Mouse (Mus musculus): ENCODE results near the gene Taok3.
A peak's percentile ranks its signal among the peaks of the same experiment; 100 is the strongest.

Taok3 gene

DNA sequence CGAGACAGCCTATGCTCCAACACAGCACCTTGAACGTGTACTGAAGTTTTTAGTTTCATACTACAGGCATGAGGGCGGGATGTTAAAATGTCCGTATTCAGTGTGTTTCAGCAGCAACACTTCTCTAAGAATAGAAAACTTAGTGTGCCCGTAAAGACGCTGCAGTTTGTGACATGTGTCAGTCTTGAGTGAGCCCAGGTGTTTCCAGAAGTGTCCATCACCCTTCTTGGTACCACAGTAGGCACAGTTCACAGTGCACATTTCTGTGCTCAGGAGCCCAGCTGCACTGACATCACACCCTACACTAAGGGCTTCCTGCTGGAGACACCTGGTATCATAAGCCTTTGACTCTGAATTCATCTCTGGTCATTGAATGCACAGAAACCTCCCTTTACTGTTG lies 58.6 kb downstream of the Taok3 start:
- DNase-seq (ENCODE audit: low read depth, low spot score): no peak

DNA sequence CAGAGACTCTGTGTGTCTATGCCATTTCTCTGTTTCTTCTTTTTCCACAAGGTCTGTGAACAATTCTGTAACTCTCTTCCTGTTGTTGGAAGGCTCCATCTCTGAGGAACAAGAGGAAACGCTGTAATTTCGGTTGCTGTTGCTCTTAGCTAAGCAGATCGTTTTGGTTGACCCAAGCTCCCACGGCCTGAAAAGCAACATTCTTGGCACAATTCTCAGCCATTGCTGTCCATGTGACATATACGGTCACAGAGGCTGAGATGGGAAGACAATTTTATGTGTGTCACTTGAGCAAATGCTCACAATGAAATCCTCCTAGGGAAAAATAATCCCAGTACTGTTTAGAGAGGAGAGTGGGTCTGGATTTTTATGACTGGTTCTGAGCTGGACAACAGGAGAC lies 62.0 kb downstream of the Taok3 start:
- DNase-seq (ENCODE audit: low read depth, low spot score): no peak

GRCm38 (mm10) chr5:117182411-117182810 lies 62.5 kb downstream of the Taok3 start:
- DNase-seq (ENCODE audit: low read depth, low spot score): no peak

- peak; percentile 19 for DNase-seq (ENCODE audit: low read depth, low spot score)
Measured at GRCm38 (mm10) chr5:117184832-117185231, 64.9 kb downstream of the Taok3 start.

DNA sequence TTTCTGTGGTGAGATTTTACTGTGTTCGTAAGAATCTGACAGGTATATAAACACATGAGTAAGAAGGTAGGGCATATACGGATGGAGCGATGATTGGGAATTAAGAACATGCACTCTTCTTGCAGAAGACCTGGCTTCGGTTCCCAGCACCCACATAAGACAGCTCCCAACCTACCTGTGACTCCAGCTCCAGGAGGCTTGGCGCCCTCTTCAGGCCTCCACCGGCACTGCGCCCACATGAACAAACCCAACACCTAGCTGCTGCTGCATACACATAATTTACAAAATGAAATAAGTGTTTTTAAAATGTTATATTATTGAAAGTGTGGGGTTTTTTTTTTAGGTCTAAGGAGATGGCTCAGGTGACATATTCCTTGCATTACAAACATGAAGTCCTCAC lies 65.7 kb downstream of the Taok3 start:
- DNase-seq (ENCODE audit: low read depth, low spot score): peak; percentile 31

- DNase-seq (ENCODE audit: low read depth, low spot score): no peak
Measured at GRCm38 (mm10) chr5:117192061-117192460, 72.1 kb downstream of the Taok3 start.

GRCm38 (mm10) chr5:117193748-117194147 lies 73.8 kb downstream of the Taok3 start:
- no peak for DNase-seq (ENCODE audit: low read depth, low spot score)

DNA sequence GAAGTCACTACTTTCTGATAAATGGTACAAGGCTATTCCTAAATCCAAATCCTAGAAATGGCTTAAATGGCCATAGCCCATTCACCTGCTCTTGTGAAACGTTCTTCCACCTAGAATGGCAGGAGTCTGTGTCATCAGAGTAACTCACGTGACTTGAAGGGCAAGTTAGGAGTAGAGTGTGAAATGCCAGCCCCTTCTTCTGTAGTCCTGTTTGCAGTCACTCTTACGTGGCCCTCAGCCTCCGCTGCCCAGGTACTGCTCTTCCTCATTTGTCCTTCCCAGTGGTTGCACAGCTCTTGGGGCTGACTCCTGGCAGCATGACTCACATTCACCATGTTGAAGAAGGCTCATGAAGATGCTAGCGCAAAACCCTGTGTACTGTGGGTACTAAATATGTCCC lies 74.7 kb downstream of the Taok3 start:
- no peak for DNase-seq (ENCODE audit: low read depth, low spot score)

- no peak for DNase-seq (ENCODE audit: low read depth, low spot score)
Measured at GRCm38 (mm10) chr5:117196551-117196950, 76.6 kb downstream of the Taok3 start.

- DNase-seq (ENCODE audit: low read depth, low spot score): peak; percentile 33
Measured at GRCm38 (mm10) chr5:117198390-117198789, 78.5 kb downstream of the Taok3 start.

GRCm38 (mm10) chr5:117207286-117207685 lies 87.4 kb downstream of the Taok3 start:
- DNase-seq (ENCODE audit: low read depth, low spot score): no peak

- no peak for DNase-seq (ENCODE audit: low read depth, low spot score)
Measured at GRCm38 (mm10) chr5:117214016-117214415, 94.1 kb downstream of the Taok3 start.

GRCm38 (mm10) chr5:117231059-117231458 lies 111.1 kb downstream of the Taok3 start:
- DNase-seq (ENCODE audit: low read depth, low spot score): no peak

GRCm38 (mm10) chr5:117236540-117236939 lies 116.6 kb downstream of the Taok3 start:
- DNase-seq (ENCODE audit: low read depth, low spot score): no peak

GRCm38 (mm10) chr5:117239106-117239505 lies 119.2 kb downstream of the Taok3 start:
- no peak for DNase-seq (ENCODE audit: low read depth, low spot score)

- DNase-seq (ENCODE audit: low read depth, low spot score): no peak
Measured at GRCm38 (mm10) chr5:117240321-117240731, 120.4 kb downstream of the Taok3 start.

DNA sequence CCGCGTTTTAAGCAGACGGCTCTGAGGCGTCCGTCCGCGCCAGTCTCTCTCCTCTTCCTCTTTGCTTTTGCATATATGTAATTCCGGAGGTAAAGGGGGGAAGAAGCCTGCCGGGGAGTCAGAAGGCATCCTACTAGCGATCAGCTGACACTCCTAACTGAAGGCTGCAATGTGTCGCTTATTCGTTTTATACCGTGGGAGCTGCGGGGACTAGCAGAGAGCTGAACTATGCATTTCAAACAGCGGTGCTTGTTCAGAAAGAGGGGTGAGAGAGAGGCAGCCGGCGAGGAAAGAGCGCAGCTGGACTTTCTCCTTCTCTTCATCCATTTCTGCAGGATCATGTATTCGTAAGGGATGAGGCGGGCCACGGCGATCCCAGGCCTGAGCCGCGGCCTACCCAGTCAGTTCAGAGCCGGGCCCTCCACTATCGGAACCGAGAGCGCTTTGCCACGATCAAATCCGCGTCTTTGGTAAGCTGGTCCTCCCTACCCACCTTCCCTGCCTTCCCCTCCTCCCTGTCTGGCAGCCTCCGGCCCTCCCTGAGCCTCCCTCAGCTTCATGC lies 120.9 kb downstream of the Taok3 start:
- DNase-seq (ENCODE audit: low read depth, low spot score): peak; percentile 9

- no peak for DNase-seq (ENCODE audit: low read depth, low spot score)
Measured at GRCm38 (mm10) chr5:117241935-117242531, 122.1 kb downstream of the Taok3 start.

DNA sequence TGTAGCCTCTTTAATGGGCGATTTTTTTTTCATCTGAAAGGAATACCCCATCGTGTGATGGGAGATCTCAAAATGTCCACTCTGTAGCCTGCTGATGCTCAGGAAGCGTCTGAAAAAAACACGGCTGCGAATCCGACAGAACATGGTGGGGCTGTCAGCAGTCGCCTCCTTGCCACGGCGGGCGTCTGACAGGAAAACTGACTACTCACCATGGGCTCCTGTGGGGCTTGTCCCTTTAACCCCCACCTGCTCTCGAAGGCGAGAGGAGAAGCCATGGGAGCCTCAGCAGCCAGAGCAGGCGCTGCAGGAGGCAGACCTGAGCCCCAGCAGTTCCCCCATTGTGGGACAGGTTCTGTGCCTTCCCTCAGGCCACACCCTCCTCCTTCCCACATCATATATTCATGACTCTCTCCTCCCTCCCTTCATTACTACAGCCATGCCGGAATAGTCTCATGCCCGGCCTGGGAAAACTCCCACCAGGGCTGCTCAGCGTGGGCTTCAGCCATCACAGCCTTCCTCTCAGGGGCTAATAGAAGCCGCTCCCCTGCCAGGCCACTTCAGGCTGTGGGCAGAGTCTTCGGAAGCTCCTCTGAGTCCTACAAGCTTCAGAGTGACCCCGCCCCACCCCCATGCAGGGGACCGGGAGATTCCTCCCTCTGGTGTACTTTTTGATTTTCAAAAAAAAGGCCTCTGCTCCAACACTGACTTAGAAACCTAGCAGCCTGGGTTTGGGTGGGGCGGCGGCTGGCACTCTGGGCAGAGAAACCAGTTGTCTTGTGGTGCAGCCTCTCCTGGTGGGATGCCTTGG lies 122.9 kb downstream of the Taok3 start:
- DNase-seq (ENCODE audit: low read depth, low spot score): peak; percentile 11

DNA sequence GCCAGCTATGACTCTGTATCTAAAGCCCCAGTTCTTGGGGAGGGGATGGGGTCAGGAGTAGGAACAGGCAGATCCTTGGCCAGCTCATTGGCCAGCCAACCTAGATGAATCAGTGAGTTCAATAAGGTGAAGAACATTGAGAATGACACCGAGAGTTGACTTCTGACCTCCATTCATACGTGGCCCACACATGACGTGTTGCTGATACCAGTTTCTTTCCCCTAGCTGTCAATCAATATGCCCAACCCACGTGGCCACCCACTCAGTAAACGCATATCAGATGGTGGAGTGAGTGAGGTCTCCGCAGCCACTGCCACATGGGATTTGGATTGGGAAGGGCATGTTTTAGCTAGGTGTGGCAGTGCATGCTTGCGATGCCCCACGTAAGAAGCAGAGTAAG lies 125.2 kb downstream of the Taok3 start:
- no peak for DNase-seq (ENCODE audit: low read depth, low spot score)

DNA sequence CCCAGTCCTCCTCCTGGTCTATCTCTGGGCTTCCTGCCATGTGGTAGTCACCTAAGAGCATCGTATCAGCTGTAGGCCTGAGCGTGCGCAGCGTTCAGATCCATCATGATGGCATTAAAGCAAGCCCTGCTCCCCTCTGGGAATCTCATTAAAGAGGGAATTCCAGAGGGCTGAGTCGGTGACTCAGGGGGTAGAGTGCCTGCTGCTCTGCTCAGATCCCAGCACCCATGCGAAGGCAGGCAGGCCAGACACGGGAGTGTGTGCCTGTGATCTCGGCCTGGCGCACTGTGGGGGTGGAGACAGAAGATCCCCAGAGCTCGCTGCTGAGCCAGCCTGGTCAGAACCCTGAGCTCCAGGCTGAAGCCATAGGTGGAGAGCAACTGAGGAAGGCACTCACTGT lies 128.4 kb downstream of the Taok3 start:
- no peak for DNase-seq (ENCODE audit: low read depth, low spot score)

- no peak for DNase-seq (ENCODE audit: low read depth, low spot score)
Measured at GRCm38 (mm10) chr5:117250796-117251195, 130.9 kb downstream of the Taok3 start.

- no peak for DNase-seq (ENCODE audit: low read depth, low spot score)
Measured at GRCm38 (mm10) chr5:117251763-117252162, 131.8 kb downstream of the Taok3 start.
